Mouse (Mus musculus) intestine, embryonic 14.5 days (tissue): ENCODE data around the gene Tubgcp2. TPM values are rescaled to one million over a fixed set of nuclear protein-coding genes. Genes with fewer than 3 reads are reported as not detected.

Experiments used
- ATAC-seq: fragments of 200-750 bp; cut with Nextera tagmentation; replicated peaks from 2 replicates; pipeline ENCODE4 v1.8.0; 2017; ENCODE audit warnings: low read depth, moderate number of reproducible peaks, moderate TSS enrichment, moderate library complexity; ENCODE audit not compliant: low FRiP score, low TSS enrichment
- DNase-seq: peaks from one replicate; pipeline ENCODE4 v3.0.0-alpha.2; 2018; ENCODE audit warnings: low spot score
- H3K27ac ChIP-seq: fragments of 300-500 bp; sonication (generic); 2 replicates; pipeline ENCODE4 v1.5.1; 2014; ENCODE audit warnings: low read depth, mild to moderate bottlenecking, control low read depth
- H3K27me3 ChIP-seq: fragments of 300-500 bp; sonication (generic); replicated peaks from 2 replicates; pipeline ENCODE4 v1.6.1; 2014; ENCODE audit warnings: low read length, control low read depth; ENCODE audit not compliant: control insufficient read depth, insufficient read depth
- H3K36me3 ChIP-seq: fragments of 300-500 bp; sonication (generic); 2 replicates; pipeline ENCODE4 v1.6.1; 2014; ENCODE audit warnings: low read length, control low read depth; ENCODE audit not compliant: control insufficient read depth, insufficient read depth
- H3K4me1 ChIP-seq: fragments of 300-500 bp; sonication (generic); replicated peaks from 2 replicates; pipeline ENCODE4 v1.6.1; 2014; ENCODE audit warnings: low read length, control low read depth, mixed read lengths; ENCODE audit not compliant: control insufficient read depth, insufficient read depth
- H3K4me2 ChIP-seq: fragments of 300-500 bp; sonication (generic); 2 replicates; pipeline ENCODE4 v1.6.1; 2014; ENCODE audit warnings: low read length
- H3K4me3 ChIP-seq: fragments of 300-500 bp; sonication (generic); 2 replicates; pipeline ENCODE4 v1.5.1; 2014; ENCODE audit warnings: low read depth, low read length, control low read depth, mixed read lengths
- H3K9ac ChIP-seq: fragments of 300-500 bp; sonication (generic); 2 replicates; pipeline ENCODE4 v1.6.1; 2014; ENCODE audit warnings: mild to moderate bottlenecking, low read length
- H3K9me3 ChIP-seq: fragments of 300-500 bp; sonication (generic); 2 replicates; pipeline ENCODE4 v1.6.1; 2016; ENCODE audit warnings: low read length, control low read depth; ENCODE audit not compliant: control insufficient read depth
- WGBS: fragments of 180-500 bp; shearing (Covaris S2); extraction: QIAGEN DNeasy Blood & Tissue Kit; methylation state at CpG from one replicate; pipeline ENCODE4 v1.1.7; 2014; 5-methylcytosine and 5-hydroxymethylcytosine counted together
- polyA plus RNA-seq: library from polyadenylated mRNA; unstranded; fragments of >200 nt; fragmentation: Nextera tagmentation; extraction: Ambion mirVana; gene quantifications from 2 replicates; pipeline ENCODE4 v1.2.1, GENCODE M21; 2014

Gene Tubgcp2
- polyA plus RNA-seq, 1 experiment from 2014 or later = 56.0 TPM

DNA sequence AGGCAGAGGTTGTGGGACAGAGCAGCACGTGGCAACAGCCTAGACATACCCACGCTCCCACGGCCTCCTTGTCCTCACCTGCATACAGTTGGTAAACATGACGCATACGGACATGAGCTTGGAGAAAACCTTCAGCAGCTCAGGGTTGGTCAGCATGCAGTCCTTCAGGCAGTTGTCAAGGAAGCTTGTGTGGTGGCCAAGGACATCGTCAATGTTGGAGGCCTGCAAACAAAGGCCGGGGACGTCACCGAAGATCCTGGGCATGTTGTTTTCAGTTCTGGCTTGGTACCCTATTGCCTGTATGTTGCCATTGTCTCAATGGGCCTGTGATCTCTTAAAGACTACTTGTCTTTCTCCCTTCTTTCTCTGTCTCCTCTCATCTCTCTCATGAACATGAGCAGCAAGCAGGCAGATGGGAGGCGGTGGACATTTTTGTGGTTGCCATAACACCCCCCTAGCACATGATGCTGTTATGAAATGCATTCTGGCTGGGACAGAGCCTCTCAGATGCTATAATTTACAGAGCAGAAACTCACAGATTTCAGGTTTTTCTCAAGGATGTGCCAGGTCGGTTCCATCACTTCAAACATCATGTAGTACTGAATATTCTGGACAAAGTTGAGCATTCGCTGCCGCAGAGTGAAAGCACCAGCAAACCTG lies 37.6 kb downstream of the Tubgcp2 start:
- no peak for ATAC-seq
- Histone ChIP-seq H3K27me3 (no peaks in the 10 kb centered on the region), H3K9me3 (no peaks in the 10 kb centered on the region), H3K4me1 (no peaks in the 10 kb centered on the region), H3K9ac (no peak overlapping the region), H3K27ac (no peak overlapping the region), H3K4me3 (no peak overlapping the region), H3K36me3 (peaks cover 85% of the 10 kb centered on the region), H3K4me2 (no peak overlapping the region)
- 93% methylated on average over 13 of the region's 13 CpGs for WGBS
- DNase-seq = no peak

DNA sequence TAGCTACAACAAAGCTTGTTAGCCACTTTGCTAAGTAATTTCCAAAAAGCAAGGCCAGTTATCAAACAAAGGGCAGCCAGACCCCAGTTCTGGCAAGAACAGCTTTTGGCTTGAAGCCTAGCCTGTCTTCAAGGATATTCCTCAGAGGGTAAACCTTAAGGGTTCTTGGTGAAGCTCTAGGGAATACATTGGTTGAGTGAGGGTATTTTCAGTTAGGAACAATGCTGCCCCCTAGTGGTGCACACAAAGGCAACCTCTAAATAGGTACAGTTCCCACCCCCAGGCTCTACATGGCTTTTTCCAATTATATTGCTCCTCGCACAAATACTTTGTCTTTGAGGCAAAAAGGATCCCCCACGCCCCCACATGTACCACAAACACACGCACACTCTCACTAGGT lies 41.8 kb downstream of the Tubgcp2 start:
- WGBS = 47% methylated on average over 3 of the region's 3 CpGs
- ATAC-seq = 0 out of 2 replicates have a peak, but pooled peaks have one; percentile 36
- H3K4me2 ChIP-seq = no peak overlapping the region
- no peaks in the 10 kb centered on the region for H3K9me3 ChIP-seq
- no peaks in the 10 kb centered on the region for H3K4me1 ChIP-seq
- H3K4me3 ChIP-seq = no peak overlapping the region
- no peak overlapping the region for H3K9ac ChIP-seq
- no peak overlapping the region for H3K27ac ChIP-seq
- peaks cover 46% of the 10 kb centered on the region for H3K36me3 ChIP-seq
- DNase-seq = peak; percentile 70
- H3K27me3 ChIP-seq = no peaks in the 10 kb centered on the region

DNA sequence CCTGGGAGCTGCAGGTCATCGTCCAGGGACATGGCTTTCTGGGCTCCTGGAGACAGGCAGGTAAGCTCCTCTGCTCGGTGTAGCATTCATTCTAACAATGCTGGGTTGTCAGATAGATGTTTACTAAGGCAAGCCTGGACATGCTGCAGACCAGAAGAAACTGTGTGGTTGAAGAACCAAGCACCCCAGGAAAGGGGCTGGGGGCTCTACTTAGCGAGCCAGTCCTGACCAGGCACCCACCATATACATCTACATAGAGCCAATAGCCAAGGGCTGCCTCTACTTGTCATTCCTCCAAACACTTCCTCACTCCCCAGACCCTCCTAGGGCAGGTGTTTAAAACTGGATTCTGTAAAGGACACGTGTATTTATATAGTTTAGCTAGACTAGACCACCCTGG lies 42.3 kb downstream of the Tubgcp2 start:
- Histone ChIP-seq H3K9me3 (no peaks in the 10 kb centered on the region), H3K4me3 (no peak overlapping the region), H3K36me3 (peaks cover 41% of the 10 kb centered on the region), H3K4me2 (no peak overlapping the region), H3K27me3 (no peaks in the 10 kb centered on the region), H3K9ac (no peak overlapping the region), H3K27ac (no peak overlapping the region), H3K4me1 (no peaks in the 10 kb centered on the region)
- DNase-seq (no peak), ATAC-seq (no peak)
- 80% methylated on average over 4 of the region's 4 CpGs for WGBS

DNA sequence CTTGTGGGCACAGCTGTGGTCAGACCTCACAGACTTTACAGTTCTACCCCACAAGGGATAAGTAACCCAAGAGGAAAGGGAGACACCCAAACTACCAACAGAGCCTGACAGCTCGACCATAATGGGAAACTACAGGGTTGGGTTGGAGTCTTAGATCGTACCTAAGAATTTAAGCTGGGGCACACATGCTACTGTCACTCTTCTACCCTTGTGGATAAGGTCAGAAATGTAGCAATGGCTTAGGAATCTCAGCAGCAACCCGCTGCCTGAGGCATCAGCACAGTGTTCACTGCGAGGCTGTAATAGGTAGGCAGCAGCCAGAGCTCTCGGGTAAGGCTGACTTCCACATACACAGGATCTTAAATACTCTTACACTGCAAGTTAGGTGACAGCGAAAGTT lies 42.9 kb downstream of the Tubgcp2 start:
- Histone ChIP-seq H3K4me2 (no peak overlapping the region), H3K27ac (no peak overlapping the region), H3K27me3 (no peaks in the 10 kb centered on the region), H3K36me3 (peaks cover 35% of the 10 kb centered on the region), H3K9me3 (no peaks in the 10 kb centered on the region), H3K4me1 (no peaks in the 10 kb centered on the region), H3K4me3 (no peak overlapping the region), H3K9ac (no peak overlapping the region)
- ATAC-seq (no peak), DNase-seq (no peak)
- WGBS = 88% methylated on average over 6 of the region's 6 CpGs

DNA sequence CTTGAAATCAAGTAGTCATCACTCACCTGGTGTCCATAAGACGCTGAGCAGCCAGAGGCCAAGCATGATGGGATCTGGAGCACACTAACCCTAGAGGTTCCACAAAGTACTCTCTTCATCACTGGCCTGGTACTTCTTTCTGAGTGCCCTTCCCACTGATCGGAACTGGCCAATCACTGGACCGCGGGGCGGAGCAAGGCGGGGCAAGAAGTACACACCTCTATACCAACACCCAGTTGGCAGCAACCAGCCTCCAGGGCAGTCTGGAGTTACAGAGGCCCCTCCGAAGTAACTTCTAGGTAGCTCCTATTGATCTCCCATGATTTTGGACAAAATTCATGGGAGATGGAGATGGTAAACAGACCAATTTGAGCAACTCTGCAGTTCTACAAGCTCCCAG lies 44.1 kb downstream of the Tubgcp2 start, which contains the start of gene Adam8:
TSS of gene Adam8 (minus strand) at position 157 of the 400 bp plus-strand sequence.
- ATAC-seq = peak; percentile 24; the same call in 1 of the 2 replicates

DNA sequence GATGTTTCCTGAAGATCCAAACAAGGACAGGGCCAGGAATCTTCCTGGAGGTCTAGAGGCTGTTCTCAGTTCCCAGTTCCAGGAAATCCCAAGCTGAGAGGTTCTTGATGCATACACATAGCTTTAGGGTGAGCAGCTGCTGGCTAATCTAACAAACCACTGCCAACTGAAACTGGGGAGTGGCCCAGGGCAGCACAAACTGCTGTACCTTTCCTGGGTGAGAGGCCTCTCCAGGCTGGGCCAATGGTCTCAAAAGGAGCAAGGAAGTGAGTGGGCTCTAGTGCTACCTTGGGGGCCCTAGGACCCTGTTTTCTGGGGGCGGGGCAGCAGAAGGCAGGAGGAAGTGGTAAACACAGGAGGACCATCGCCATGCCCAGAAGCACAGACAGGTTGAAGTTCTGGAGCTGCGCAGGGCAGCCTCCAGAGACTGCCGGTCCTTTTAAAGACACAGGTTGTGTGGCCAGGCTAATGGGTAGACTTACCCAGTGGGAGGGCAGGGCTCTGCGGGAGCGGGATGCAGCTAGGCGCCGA lies 45.5 kb downstream of the Tubgcp2 start:
- Histone ChIP-seq H3K4me1 (no peaks in the 10 kb centered on the region), H3K27ac (no peak overlapping the region), H3K9me3 (no peaks in the 10 kb centered on the region), H3K4me2 (no peak overlapping the region), H3K9ac (no peak overlapping the region), H3K4me3 (no peak overlapping the region), H3K36me3 (peaks cover 9% of the 10 kb centered on the region), H3K27me3 (no peaks in the 10 kb centered on the region)
- 69% methylated on average over 8 of the region's 8 CpGs for WGBS
- no peak for ATAC-seq
- no peak for DNase-seq

More for the DNA sequence above, 44.1 kb downstream of the Tubgcp2 start, which contains the start of gene Adam8:
- Histone ChIP-seq H3K4me1 (no peaks in the 10 kb centered on the region), H3K4me2 (no peak within 1 kb of the TSS), H3K36me3 (peaks cover 23% of the 10 kb centered on the region), H3K9me3 (no peaks in the 10 kb centered on the region), H3K27ac (no peak within 1 kb of the TSS), H3K4me3 (no peak within 1 kb of the TSS), H3K9ac (no peak within 1 kb of the TSS), H3K27me3 (no peaks in the 10 kb centered on the region)
- WGBS = 14% methylated on average over 7 of the region's 7 CpGs
- DNase-seq = no peak

DNA sequence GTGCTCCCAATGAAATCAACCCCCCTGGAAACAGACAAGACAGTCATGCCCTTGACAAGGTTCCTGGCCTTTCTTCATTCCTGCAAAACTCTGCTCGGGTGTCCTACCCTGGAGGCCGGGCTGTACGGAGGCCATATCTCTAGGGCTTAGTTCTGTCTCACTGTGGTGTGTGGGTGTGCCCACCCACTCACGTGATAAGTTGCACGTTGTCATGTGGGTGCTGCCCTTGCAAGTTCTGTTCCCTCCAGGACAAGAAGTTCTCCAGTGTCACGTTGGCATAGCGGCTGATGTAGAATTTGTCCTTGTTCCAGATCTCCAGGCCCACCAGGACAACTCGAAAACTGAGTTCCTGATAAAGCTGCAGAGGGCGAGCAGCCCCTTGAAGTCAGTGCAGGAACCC lies 48.2 kb downstream of the Tubgcp2 start:
- H3K9ac ChIP-seq = no peak overlapping the region
- DNase-seq = no peak
- no peaks in the 10 kb centered on the region for H3K36me3 ChIP-seq
- ATAC-seq = no peak
- no peaks in the 10 kb centered on the region for H3K27me3 ChIP-seq
- H3K4me1 ChIP-seq = no peaks in the 10 kb centered on the region
- no peaks in the 10 kb centered on the region for H3K9me3 ChIP-seq
- no peak overlapping the region for H3K27ac ChIP-seq
- 89% methylated on average over 9 of the region's 9 CpGs for WGBS
- no peak overlapping the region for H3K4me2 ChIP-seq
- H3K4me3 ChIP-seq = no peak overlapping the region

DNA sequence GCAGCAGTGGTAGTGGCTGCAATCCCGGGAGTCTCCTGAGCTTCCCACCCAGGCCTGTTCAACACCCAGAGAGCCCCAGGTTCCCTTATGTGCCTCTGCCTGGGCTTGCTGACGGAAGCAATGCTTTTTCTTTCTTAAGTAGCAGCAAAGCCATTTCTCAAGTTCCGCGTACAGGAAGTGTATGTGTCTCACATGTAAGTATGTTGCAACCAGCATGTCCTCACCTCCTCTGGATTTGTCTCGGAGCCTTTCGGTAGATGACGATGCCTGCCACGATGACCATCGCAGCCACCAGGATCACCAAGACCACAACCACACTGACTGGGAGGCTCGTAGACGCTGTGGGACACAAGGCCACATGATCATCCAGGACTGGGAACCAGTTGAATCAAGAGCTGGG lies 52.0 kb downstream of the Tubgcp2 start:
- 90% methylated on average over 11 of the region's 11 CpGs for WGBS
- DNase-seq = no peak
- Histone ChIP-seq H3K36me3 (no peaks in the 10 kb centered on the region), H3K27me3 (no peaks in the 10 kb centered on the region), H3K27ac (no peak overlapping the region), H3K9ac (no peak overlapping the region), H3K4me3 (no peak overlapping the region), H3K4me1 (no peaks in the 10 kb centered on the region), H3K4me2 (no peak overlapping the region), H3K9me3 (no peaks in the 10 kb centered on the region)
- no peak for ATAC-seq

DNA sequence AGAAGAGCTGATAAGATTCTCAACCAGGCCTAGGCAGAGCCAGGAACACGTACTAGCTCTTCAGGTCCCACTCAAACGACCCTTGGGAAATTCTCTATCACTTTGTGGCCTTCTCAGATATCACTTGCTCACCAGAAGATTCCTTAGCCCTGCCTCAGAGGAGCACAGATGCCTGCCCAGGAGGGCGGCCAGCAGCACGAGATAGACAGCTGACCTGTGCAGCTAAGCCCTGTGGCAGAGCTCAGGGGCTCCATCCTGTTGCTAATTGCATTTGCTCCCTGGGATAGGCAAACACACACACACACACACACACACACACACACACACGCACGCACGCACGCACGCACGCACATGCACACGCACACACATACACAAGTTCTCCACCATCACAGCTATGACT lies 54.4 kb downstream of the Tubgcp2 start:
- Histone ChIP-seq H3K36me3 (no peaks in the 10 kb centered on the region), H3K9ac (no peak overlapping the region), H3K4me1 (no peaks in the 10 kb centered on the region; the same call in 1 of the 2 replicates), H3K9me3 (no peaks in the 10 kb centered on the region), H3K4me2 (no peak overlapping the region), H3K27me3 (no peaks in the 10 kb centered on the region), H3K27ac (no peak overlapping the region), H3K4me3 (no peak overlapping the region)
- 81% methylated on average over 11 of the region's 11 CpGs for WGBS
- no peak for ATAC-seq
- DNase-seq = no peak
